Mouse (Mus musculus) layer of hippocampus, adult 9-11 months (tissue): ENCODE measurements at regions not wholly inside any gene's neighbourhood (a gene's known extent, or its start where the extent isn't known, plus 50 kb on each side); places are given as distances from the start of the nearest gene placed in this dataset.

Experiments used
- DNase-seq: peaks from one replicate; pipeline ENCODE4 v3.0.0; 2022

- DNase-seq = no peak
Observed at GRCm38 (mm10) chr12:118404171-118404570, 102.9 kb upstream of the Sp4 start.

GRCm38 (mm10) chr12:118403519-118404087 lies 102.4 kb upstream of the Sp4 start:
- no peak for DNase-seq

DNA sequence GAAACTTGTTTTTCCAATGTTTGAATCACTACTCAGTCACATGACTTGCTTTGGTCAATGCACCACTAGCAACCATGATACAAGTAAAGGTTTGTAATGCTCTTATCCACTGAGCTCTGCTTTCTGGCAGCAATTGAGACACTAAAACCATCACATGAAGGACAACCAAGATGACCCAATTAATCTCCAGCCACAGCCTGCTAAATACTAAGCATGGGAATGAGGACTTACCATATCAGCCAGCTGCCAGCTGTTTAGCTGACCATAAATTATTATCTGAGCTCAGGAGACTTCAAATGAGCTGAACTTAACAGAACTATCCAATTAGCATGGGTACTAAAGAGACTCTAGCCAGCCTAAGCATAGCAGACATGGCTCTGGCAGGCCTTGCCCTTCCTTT lies 100.1 kb upstream of the Sp4 start:
- no peak for DNase-seq

DNA sequence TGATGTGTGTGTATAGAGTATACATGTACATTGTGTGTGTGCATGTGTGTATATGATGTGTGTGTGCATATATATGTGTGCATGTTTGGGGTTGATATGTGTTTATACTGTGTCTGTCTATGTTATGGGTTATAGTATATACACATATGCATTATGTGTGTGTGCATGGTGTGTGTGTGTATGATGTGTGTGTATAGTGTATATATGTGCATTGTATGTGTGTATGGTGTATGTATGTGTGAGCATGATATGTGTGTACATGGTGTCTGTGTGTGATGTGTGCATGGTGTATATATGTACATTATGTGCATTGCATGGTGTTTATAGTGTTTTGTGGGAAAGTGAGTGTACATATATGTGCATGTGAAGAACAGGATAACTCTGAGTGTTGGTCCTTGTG lies 90.4 kb upstream of the Sp4 start:
- DNase-seq = no peak

DNA sequence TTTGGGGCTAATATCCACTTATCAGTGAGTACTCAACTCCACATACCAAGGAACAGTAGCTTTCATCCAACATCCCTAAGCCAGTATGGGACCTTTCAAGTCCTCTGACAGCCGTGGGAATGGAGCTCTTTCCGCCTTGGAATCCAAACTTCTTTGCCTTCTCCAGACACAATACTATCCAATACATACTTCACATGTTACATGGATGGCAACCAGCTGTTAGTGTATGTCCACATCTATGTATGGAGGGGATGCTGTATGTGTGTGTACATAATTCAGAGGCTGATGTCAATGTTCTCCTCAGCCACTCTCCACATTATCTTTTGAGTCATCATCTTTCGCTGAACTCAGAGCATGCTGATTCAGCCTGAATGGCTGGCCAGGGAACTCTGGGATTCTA lies 79.8 kb upstream of the Sp4 start:
- no peak for DNase-seq

GRCm38 (mm10) chr12:118377898-118378297 lies 76.7 kb upstream of the Sp4 start:
- no peak for DNase-seq

DNA sequence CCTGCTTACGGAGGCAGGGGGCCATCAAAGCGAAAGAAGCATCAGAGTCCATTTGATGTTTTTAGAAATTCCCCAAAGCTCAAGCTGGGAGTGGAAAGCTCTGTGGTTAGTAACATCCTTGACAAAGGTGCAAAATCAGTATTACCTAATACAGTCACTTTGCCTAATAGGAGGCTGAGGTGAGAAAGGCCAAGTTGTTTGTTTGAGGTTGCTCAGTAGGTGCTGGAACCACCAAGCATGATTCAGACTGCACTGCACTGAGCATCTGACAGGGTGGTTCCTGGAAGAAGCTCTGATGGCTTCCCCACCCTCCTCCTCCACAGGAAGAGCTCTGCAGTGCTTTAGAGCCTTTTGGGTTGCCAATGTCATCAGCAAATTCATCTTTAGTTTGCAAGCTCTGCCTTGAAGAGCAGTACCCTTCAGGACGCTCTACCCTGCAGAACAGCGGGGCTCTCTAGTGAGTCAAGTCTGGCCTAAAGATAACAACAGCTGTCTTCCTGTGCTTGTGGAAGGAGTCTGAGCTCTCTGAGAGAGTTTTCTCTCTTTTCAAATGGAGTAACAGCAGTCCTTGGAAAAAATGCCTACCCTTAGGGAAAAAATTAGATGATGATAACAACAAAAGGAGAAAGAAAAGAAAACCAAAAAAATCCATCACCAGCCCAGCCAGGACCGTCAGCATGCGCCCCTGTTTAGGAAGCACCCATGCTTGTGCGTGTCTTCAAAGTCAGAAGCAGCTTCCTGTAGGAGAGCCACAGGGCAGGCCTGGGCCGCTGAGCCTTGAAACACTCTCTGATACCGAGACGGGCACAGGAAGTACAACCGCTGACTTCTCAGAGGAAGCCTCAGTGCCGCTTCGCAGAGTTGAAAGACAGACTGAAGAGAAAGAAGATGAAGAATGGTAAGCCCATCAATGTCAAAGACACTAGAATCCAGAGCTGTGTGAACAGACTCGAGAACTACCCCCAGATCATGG lies 75.6 kb upstream of the Sp4 start:
- no peak for DNase-seq

DNA sequence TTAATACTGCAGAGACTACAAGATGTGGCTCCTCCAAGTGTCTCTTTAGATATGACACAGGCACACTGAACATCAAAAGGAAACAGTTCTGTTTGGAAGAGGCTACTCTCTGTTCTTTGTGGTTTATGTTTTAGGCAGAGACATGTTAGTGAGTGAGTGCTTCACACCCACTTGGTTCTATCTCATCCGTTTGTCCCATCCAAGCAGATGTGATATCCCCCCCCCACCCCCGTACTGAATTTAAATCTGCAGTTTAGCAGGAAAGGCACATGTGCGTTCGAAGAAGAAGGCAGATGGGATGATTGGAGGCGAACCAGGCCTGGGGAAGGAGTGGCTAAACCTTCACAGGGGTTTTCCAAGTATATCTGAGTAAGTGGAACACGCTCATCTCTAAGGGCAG lies 72.0 kb upstream of the Sp4 start:
- peak; percentile 31 for DNase-seq

DNA sequence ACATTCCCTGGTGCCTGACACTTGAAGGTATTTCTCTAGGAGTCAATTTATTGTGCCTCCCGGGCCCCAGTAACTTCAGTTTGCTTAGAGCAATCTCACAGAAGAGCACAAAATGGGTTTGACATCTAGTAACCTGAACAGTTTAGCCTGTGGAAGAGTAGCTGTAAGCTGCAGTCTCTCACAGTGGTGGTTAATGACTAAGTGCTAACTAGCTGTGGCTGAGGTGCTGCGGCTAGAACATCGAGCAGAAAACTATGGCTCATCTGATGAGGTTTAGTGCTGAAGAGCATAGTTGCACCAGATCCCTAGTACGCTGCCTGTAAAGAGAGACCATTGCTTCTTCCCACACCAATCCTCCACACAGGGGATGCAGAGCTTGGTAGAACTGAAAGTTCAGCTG lies 70.7 kb upstream of the Sp4 start:
- DNase-seq = no peak

DNA sequence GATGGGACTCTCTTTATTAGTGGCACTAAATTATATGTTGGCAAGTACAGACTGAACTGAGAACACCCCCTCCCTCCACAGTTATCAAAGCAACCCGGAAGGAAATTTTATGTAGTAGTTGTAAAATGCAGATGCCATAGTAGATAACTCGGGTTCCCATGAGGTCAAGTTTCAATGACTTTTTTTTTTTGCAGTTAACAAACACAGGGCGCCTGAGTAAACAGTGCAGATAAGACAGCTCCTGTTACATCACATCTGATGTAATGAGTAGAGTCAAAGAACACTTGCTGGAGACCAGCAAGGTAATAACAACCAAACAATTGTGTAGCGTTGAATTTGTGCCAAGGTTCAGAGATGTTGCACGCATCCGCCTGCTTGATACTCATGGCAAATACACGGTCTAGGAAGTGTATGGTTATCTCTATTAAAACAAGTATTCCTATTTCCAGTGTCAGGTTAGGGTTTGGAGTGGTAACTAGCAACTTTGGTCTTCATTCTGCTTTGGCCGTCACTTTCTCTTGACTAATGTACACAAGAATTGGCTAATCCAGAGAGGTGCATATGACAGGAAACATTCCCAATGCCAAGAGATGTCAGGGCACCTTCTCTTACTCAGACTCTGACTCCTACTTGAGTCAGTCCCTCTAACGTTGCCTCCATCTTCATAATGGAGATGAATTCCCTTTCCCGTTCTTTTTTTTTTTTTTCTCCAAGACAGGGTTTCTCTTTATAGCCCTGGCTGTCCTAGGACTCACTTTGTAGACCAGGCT lies 66.3 kb upstream of the Sp4 start:
- DNase-seq = no peak

DNA sequence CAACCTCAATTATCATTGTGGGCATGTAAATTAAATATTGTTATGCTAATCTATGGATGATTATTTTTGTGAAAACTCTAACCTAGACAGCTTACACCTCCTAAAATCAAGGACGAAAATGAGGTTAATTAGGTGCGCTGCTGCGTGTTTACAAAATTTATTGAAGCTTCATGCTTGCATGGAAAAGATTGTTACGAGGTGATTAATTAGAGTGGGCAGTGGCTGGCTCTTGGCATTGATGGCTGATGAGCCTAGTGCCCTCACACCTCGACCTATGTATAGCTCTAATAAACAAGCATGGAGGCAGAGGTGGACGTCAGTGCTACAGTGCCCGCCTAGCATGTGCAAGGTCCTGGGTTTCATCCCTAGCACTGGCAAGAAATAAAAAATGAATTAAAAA lies 51.6 kb upstream of the Sp4 start:
- DNase-seq = no peak

- no peak for DNase-seq
Observed at GRCm38 (mm10) chr12:118351421-118351820, 50.2 kb upstream of the Sp4 start.
